Mouse (Mus musculus) testis, adult 2 months (tissue): Measurements from ENCODE around the gene Tnks1bp1. TPM values are rescaled to one million over a fixed set of nuclear protein-coding genes. Genes with fewer than 3 reads are reported as not detected.

Experiments
- H3K27ac ChIP-seq: fragments of 200-500 bp; 2 replicates; pipeline ENCODE4 v1.5.1; 2012; ENCODE audit warnings: low read depth, low read length; ENCODE audit not compliant: control insufficient read depth, insufficient read depth
- H3K27me3 ChIP-seq: fragments of 200-500 bp; 2 replicates; pipeline ENCODE4 v1.6.1; 2012; ENCODE audit warnings: mild to moderate bottlenecking, low read length, moderate library complexity; ENCODE audit not compliant: control insufficient read depth, insufficient read depth
- H3K36me3 ChIP-seq: fragments of 200-500 bp; 2 replicates; pipeline ENCODE4 v1.6.1; 2012; ENCODE audit warnings: mild to moderate bottlenecking, low read length; ENCODE audit not compliant: control insufficient read depth, insufficient read depth
- H3K4me1 ChIP-seq: fragments of 200-500 bp; 2 replicates; pipeline ENCODE4 v1.6.1; 2012; ENCODE audit warnings: low read length; ENCODE audit not compliant: control insufficient read depth, insufficient read depth
- H3K4me3 ChIP-seq: fragments of 200-500 bp; 2 replicates; pipeline ENCODE4 v1.5.1; 2012; ENCODE audit warnings: low read depth, mild to moderate bottlenecking, low read length, moderate library complexity, mixed read lengths; ENCODE audit not compliant: control insufficient read depth
- CTCF ChIP-seq: fragments of 200-500 bp; IDR thresholded peaks from 2 replicates; pipeline ENCODE4 v1.5.1; 2012; ENCODE audit warnings: low read depth, mild to moderate bottlenecking, inconsistent platforms, low read length, moderate library complexity; ENCODE audit not compliant: control insufficient read depth, insufficient read depth, insufficient replicate concordance
- POLR2A ChIP-seq: fragments of 200-500 bp; IDR thresholded peaks from 2 replicates; pipeline ENCODE4 v1.6.1; 2012; ENCODE audit warnings: low read depth, mild to moderate bottlenecking, inconsistent platforms, low read length, moderate library complexity; ENCODE audit not compliant: control insufficient read depth
- polyA plus RNA-seq: library from polyadenylated mRNA; depleted of rRNA; stranded (reverse); fragments of >200 nt; gene quantifications from 2 replicates; pipeline ENCODE4 v1.2.3, GENCODE M21; 2012; rRNA removed

Gene Tnks1bp1
- polyA plus RNA-seq, 1 experiment: 7.4 TPM

DNA sequence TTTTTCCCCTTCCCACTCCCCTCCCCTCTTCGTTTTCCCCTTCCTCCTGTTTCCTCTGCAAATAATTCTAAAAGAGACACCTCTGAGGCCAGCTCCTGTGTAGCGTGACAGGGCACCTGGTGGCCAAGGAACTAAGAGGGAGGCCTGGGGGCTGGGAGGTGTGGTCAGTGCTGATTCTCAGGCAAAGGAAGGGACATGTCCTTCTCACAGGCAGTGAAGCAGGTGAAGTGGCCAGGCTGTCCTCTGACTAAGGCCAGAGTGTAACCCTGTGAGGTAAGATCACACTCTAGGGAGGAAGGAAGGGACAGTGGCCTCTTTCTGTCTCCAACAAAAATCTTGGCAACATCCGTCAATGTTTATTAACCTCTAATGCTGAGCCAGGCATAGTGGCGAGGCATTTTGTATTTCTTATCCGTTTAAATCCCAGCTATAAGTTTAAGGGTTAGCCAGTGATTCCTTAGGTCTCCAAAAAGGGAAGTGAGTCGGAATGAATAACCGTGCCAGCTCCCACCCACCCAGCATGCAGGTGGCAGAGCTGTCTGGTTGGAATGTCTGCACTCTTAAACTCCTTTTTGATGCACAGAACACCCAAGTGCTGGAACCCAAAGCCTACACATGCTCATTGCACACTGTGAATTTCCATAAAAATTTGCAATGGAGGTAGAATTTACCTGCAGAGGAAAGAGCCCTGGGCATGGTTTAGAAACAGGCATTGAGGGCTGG is 58.4 kb downstream of the Tnks1bp1 start:
- Histone ChIP-seq H3K36me3 (no peaks in the 10 kb centered on the region), H3K27ac (no peak overlapping the region), H3K4me3 (no peak overlapping the region), H3K27me3 (no peaks in the 10 kb centered on the region), H3K4me1 (no peaks in the 10 kb centered on the region)
- TF ChIP-seq POLR2A (no peak), CTCF (no peak)

DNA sequence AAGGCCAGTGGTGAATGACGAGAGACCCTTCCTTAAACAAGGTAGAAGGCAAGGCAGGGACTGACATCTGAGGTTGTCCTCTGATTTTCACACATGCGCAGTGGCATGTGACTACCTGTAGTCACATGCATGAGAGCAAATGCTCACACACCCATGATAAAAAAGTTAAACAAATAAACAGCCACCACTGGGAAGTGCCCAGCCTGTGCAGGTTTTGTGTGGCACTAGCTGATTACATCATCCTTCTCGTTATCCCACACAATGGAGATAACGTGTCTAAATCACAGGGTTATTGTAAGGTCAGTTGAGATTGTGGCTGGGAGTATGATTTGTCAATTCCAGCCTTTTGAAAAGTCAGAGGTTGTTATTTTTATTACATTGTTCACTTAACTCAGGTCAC is 59.1 kb downstream of the Tnks1bp1 start:
- no peak overlapping the region for H3K27ac ChIP-seq
- TF ChIP-seq POLR2A (no peak), CTCF (no peak)
- H3K4me3 ChIP-seq: no peak overlapping the region
- H3K4me1 ChIP-seq: no peaks in the 10 kb centered on the region
- no peaks in the 10 kb centered on the region for H3K27me3 ChIP-seq
- H3K36me3 ChIP-seq: no peaks in the 10 kb centered on the region

DNA sequence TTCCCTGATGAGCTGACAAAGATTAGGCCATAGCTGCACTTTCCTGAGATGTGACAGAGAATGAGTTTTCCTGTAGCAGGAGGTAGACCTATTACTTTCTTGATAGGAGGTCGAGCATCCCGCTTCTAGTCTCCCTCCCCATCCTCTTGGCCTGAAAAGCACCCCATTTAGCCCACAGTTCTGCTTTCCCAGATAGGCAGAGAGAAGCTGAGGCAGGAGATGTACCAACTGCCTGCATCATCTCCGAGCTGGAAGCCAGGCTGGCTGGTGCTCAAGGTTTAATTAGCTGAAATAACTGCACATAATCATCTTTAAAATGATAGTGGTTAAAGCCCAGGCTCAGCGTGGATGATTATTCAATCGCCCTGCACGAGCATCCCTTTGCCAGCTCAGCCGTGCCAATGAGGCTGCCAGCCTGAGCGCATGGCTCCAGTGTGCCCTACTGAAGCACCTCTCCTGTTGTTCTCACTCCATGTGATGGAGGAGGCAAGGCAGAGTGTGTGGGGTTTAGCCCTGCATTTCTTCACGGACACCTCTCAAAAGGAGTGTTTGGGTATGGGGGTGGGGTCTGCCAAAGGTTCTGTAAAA is 62.6 kb downstream of the Tnks1bp1 start:
- TF ChIP-seq CTCF (no peak), POLR2A (no peak)
- Histone ChIP-seq H3K27ac (no peak overlapping the region), H3K36me3 (no peaks in the 10 kb centered on the region), H3K4me3 (no peak overlapping the region), H3K27me3 (no peaks in the 10 kb centered on the region), H3K4me1 (no peaks in the 10 kb centered on the region)

Other genes with a start within 250 kb of the Tnks1bp1 start
- 2.2 and 2.3 TPM in 2 replicates for gene Ube2l6, start 249.2 kb upstream of the Tnks1bp1 start, polyA plus RNA-seq
- 3.0 and 3.4 TPM in 2 replicates for gene Smtnl1, start 225.4 kb upstream of the Tnks1bp1 start, polyA plus RNA-seq
- 23.3 and 28.5 TPM in 2 replicates for gene Timm10, start 221.0 kb upstream of the Tnks1bp1 start, polyA plus RNA-seq
- 0.63 and 1.00 TPM in 2 replicates for gene Slc43a1, start 209.2 kb upstream of the Tnks1bp1 start, polyA plus RNA-seq
- gene Rtn4rl2, start 161.3 kb upstream of the Tnks1bp1 start, polyA plus RNA-seq: 2.4 and 2.7 TPM in 2 replicates
- 4.6 and 4.8 TPM in 2 replicates for gene Slc43a3, start 111.4 kb upstream of the Tnks1bp1 start, polyA plus RNA-seq
- not detected in 2 replicates for gene Prg2, start 67.6 kb upstream of the Tnks1bp1 start, polyA plus RNA-seq
- not detected in 2 replicates for gene Prg3, start 59.8 kb upstream of the Tnks1bp1 start, polyA plus RNA-seq
- 109 and 120 TPM in 2 replicates for gene Ssrp1, start 10.8 kb upstream of the Tnks1bp1 start, polyA plus RNA-seq
- 86.4 and 103 TPM in 2 replicates for gene P2rx3, start 10.6 kb upstream of the Tnks1bp1 start, polyA plus RNA-seq
- 0.27 and 0.52 TPM in 2 replicates for gene Aplnr, start 88.2 kb downstream of the Tnks1bp1 start, polyA plus RNA-seq
- 5.2 and 7.9 TPM in 2 replicates for gene Lrrc55, start 149.2 kb downstream of the Tnks1bp1 start, polyA plus RNA-seq